Mouse (Mus musculus) neural tube, embryonic 11.5 days (tissue): ENCODE results near the gene Nubp2. TPM values are rescaled to one million over a fixed set of nuclear protein-coding genes. Genes with fewer than 3 reads are reported as not detected.

Source experiments
- ATAC-seq: fragments of 200-750 bp; cut with Nextera tagmentation; 2 replicates; pipeline ENCODE4 v1.8.0; 2017; ENCODE audit warnings: moderate number of reproducible peaks, mild to moderate bottlenecking, moderate TSS enrichment, moderate library complexity; ENCODE audit not compliant: insufficient read depth, low FRiP score, low TSS enrichment
- DNase-seq: peaks from one replicate; pipeline ENCODE4 v3.0.0-alpha.2; 2015; ENCODE audit warnings: low spot score
- H3K27ac ChIP-seq: fragments of 300-500 bp; sonication (generic); 2 replicates; pipeline ENCODE4 v1.5.1; 2014; ENCODE audit warnings: low read depth, mild to moderate bottlenecking, low read length
- H3K27me3 ChIP-seq: fragments of 300-500 bp; sonication (generic); 2 replicates; pipeline ENCODE4 v1.6.1; 2014; ENCODE audit warnings: mild to moderate bottlenecking, low read length, mixed read lengths; ENCODE audit not compliant: control insufficient read depth, insufficient read depth
- H3K36me3 ChIP-seq: fragments of 300-500 bp; sonication (generic); 2 replicates; pipeline ENCODE4 v1.6.1; 2014; ENCODE audit warnings: mild to moderate bottlenecking, low read length, moderate library complexity, mixed read lengths; ENCODE audit not compliant: control insufficient read depth, insufficient read depth
- H3K4me1 ChIP-seq: fragments of 300-500 bp; sonication (generic); 2 replicates; pipeline ENCODE4 v1.6.1; 2014; ENCODE audit warnings: low read length, mixed read lengths; ENCODE audit not compliant: control insufficient read depth, insufficient read depth
- H3K4me2 ChIP-seq: fragments of 300-500 bp; sonication (generic); 2 replicates; pipeline ENCODE4 v1.6.1; 2014; ENCODE audit warnings: low read depth, mild to moderate bottlenecking, moderate library complexity
- H3K4me3 ChIP-seq: fragments of 300-500 bp; sonication (generic); 2 replicates; pipeline ENCODE4 v1.5.1; 2014; ENCODE audit warnings: low read depth, low read length
- H3K9ac ChIP-seq: fragments of 300-500 bp; sonication (generic); 2 replicates; pipeline ENCODE4 v1.6.1; 2014; ENCODE audit warnings: mild to moderate bottlenecking, low read length
- H3K9me3 ChIP-seq: fragments of 300-500 bp; sonication (generic); 2 replicates; pipeline ENCODE4 v1.6.1; 2016; ENCODE audit warnings: low read length; ENCODE audit not compliant: control insufficient read depth
- WGBS: fragments of 180-500 bp; shearing (Covaris S2); extraction: QIAGEN DNeasy Blood & Tissue Kit; methylation state at CpG from one replicate; pipeline ENCODE4 v1.1.7; 2014; 5-methylcytosine and 5-hydroxymethylcytosine counted together
- polyA plus RNA-seq: library from polyadenylated mRNA; unstranded; fragments of >200 nt; fragmentation: Nextera tagmentation; extraction: Ambion mirVana; gene quantifications from 2 replicates; pipeline ENCODE4 v1.2.1, GENCODE M21; 2014

Gene Nubp2
- polyA plus RNA-seq, 1 experiment from 2014 or later: 88.8 TPM

DNA sequence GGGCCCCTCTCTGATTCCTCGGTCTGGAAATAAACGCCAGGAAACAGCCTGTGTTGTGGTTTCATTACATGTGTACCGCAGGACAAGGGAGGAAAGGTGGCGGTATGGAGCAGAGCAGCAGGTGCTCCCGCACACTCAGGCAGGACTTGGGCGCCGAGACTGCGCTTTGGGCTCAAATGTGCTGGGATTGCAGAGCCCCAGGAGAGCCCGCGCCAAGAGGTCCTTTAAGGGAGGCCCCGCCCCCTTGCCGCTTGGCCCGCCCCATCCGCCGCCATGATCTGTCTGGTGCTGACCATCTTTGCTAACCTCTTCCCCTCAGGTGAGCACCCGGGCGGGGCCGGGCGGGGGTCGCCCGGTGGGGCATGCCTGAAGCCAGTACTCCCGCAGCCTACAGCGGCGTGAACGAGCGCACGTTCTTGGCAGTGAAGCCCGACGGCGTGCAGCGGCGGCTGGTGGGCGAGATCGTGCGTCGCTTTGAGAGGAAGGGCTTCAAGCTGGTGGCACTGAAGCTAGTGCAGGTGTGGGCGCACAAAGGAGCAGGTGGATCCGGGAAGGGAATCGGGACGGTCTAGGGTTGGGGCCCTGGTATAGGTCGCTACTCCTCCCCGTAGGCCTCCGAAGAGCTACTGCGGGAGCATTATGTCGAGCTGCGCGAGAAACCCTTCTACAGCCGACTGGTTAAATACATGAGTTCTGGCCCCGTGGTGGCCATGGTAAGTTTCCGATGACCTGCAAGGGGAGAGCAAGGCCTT lies 10.3 kb upstream of the Nubp2 start, which contains the start of gene Nme3:
Gene Nme3 (plus strand): TSS at position 260 of the 752 bp plus-strand sequence.
- Histone ChIP-seq H3K4me2 (peak within 1 kb of the TSS; percentile 99), H3K36me3 (peaks cover 30% of the 10 kb centered on the region), H3K9ac (peak within 1 kb of the TSS; percentile 87), H3K4me1 (peaks cover 24% of the 10 kb centered on the region), H3K9me3 (no peaks in the 10 kb centered on the region), H3K4me3 (peak within 1 kb of the TSS; percentile 88), H3K27ac (peak within 1 kb of the TSS; percentile 63), H3K27me3 (no peaks in the 10 kb centered on the region)
- ATAC-seq (peak; percentile 65), DNase-seq (peak; percentile 80)
- 2% methylated on average over 50 of the region's 50 CpGs for WGBS

DNA sequence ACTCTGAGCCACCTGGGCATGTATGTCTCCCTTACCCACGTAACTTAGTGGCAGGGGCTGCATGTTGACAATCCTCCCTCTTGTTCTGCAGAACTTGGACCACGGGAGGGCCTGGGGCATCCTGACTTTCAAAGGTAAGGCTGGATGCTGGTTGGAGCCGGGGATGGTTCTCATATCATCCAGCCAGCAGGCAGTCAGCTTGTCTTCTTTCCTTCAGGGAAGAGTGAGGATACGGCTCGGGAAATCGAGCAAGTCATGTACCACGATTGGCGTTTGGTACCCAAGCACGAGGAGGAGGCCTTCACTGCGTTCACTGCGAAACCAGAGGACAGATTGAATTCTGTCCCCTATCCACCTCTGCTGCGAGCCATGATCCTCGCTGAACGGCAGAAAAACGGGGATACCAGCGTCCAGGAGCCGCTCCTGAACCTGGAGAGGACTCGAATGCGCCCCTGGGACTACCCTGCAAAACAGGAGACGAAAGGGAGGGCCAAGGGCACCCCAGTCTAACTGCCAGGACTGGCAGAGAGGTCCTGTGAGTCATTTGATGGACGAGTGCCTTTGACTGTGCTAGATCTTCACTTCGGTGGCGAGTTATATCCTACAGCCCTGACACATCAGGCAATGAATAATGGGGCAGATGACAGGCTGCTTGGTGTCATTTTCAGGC lies 9.6 kb upstream of the Nubp2 start:
- peak overlapping the region; percentile 88 for H3K4me3 ChIP-seq
- H3K9me3 ChIP-seq: no peaks in the 10 kb centered on the region
- H3K9ac ChIP-seq: peak overlapping the region; percentile 87
- H3K27me3 ChIP-seq: no peaks in the 10 kb centered on the region
- ATAC-seq (peak; percentile 5; the same call in 1 of the 2 replicates), DNase-seq (no peak)
- no peak overlapping the region for H3K27ac ChIP-seq
- peaks cover 24% of the 10 kb centered on the region for H3K4me1 ChIP-seq
- H3K4me2 ChIP-seq: peak overlapping the region; percentile 99
- 11% methylated on average over 23 of the region's 23 CpGs for WGBS
- peaks cover 27% of the 10 kb centered on the region for H3K36me3 ChIP-seq

DNA sequence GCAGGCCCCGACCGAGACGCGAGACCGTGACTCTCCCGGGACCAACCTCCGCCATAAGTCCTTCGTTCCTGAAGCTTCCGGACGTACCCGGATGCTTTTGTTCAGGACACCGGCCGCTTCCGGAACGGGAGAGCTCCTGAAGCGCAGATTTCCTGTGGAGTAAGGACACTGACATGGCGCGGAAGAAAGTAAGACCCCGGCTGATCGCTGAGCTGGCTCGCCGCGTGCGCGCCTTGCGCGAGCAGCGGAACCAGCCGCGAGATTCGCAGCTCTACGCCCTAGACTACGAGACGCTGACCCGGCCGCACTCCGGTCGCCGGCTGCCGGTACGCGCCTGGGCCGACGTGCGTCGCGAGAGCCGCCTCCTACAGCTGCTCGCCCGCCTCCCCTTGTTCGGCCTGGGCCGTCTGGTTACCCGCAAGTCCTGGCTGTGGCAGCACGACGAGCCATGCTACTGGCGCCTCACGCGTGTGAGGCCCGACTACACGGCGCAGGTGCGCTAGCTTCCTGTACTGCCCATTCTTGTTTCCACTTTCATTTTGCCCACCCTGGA lies 8.9 kb upstream of the Nubp2 start, which contains the start of the genes Eme2 and Mrps34:
Gene Eme2 (minus strand): TSS at position 93 of the 553 bp plus-strand sequence.
Gene Mrps34 (plus strand): TSS at position 122 of the 553 bp plus-strand sequence.
- peaks cover 25% of the 10 kb centered on the region for H3K36me3 ChIP-seq
- peak within 1 kb of the TSS; percentile 87 for H3K9ac ChIP-seq
- ATAC-seq (peak; percentile 49; the same call in 1 of the 2 replicates), DNase-seq (peak; percentile 90)
- WGBS: under 1% methylated on average over 62 of the region's 62 CpGs
- H3K4me1 ChIP-seq: peaks cover 24% of the 10 kb centered on the region
- peak within 1 kb of the TSS; percentile 99 for H3K4me2 ChIP-seq
- H3K27me3 ChIP-seq: no peaks in the 10 kb centered on the region
- no peaks in the 10 kb centered on the region for H3K9me3 ChIP-seq
- peak within 1 kb of the TSS; percentile 88 for H3K4me3 ChIP-seq
- peak within 1 kb of the TSS; percentile 67 for H3K27ac ChIP-seq

DNA sequence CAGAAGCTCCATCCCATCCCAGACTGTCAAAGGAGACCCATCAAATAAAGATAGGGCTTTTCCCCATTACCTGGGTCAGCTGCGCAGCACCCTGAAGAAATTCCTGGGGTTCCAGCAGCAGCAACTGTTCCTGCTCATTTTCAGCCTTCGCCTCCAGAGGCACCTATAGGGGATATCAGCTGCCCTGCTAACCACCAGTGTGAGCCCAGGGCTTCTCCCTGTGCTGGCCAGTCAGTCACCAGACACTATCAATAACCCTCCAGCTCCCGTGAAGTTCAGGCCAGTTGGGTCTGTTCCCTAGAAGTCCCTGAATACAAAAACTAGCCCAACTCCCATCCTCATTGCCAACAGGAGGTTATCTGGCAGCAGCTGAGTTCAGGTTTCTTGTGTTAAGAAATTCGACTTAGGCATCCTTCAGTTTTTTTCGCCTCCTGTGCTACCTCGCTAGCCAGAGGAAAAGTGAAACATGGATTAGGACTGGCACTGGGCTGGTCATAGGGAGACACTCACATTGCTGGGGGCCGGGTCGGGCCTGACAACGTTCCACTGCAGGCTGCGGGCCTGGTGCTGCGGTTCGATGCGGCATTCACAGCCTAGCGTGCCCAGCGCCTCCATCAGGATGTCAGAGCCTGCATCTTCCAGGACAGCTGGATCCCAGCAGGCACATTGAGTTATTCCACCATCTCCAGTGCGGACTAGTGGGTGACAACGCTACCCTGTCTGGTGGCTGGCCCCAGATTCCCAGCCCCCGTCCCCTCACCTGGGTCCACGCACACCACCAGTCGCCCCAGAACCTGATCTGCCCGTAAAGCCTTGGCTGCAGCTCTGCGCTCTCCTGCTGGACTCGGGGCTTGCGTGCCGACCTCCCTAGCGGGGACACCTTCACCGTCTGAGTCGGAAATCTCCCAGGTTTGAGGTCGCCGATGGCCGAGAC lies 8.2 kb upstream of the Nubp2 start:
- Histone ChIP-seq H3K4me3 (peak overlapping the region; percentile 88), H3K9ac (peak overlapping the region; percentile 87), H3K36me3 (peaks cover 21% of the 10 kb centered on the region), H3K4me2 (peak overlapping the region; percentile 99), H3K27ac (peak overlapping the region; percentile 67), H3K9me3 (no peaks in the 10 kb centered on the region), H3K4me1 (peaks cover 24% of the 10 kb centered on the region), H3K27me3 (no peaks in the 10 kb centered on the region)
- ATAC-seq (0 out of 2 replicates have a peak, but pooled peaks have one; percentile 6), DNase-seq (no peak)
- 11% methylated on average over 31 of the region's 31 CpGs for WGBS

DNA sequence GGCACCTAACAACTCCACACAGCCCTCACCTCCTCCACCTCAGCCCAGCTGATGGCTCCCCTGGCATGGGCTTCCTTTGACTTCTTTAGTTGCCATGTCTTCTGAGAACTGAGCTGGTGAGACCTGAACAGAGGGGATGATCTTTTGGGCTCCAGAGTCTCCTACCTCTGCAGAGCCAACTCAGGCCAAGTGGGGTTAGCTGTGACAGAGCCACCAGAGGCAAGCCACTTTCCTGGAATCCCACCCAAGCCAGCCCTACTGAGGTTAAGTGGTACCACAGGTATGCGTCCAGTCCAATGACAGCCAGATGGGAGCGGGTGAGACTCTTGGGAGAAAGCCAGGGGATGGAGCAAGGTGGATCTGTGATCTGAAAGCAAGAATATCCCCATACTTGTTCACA lies 7.1 kb upstream of the Nubp2 start:
- Histone ChIP-seq H3K36me3 (peaks cover 14% of the 10 kb centered on the region), H3K27me3 (no peaks in the 10 kb centered on the region), H3K9me3 (no peaks in the 10 kb centered on the region), H3K4me3 (no peak overlapping the region), H3K9ac (no peak overlapping the region), H3K4me2 (no peak overlapping the region), H3K4me1 (peaks cover 24% of the 10 kb centered on the region), H3K27ac (no peak overlapping the region)
- WGBS: 93% methylated on average over 2 of the region's 2 CpGs
- DNase-seq (no peak), ATAC-seq (no peak)

DNA sequence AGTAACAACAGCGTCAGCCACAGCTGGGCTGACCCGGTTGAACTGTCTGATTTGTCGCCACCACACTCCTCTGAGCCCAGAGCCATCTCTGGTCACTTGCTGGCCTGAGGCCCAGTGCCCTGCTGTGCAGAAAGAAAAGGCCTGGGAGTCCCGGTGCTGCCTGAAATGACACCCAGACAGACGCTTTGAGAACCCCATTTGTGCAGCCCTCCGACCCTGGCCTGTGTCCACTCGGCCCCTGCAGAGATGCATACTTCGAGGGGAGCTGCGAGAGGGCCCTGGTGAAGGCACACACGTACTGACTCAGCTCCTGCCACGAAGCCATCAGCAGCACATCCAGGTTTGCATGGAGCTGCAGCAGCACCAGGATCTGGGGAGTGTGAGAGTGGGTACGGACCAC lies 6.6 kb upstream of the Nubp2 start:
- Histone ChIP-seq H3K9me3 (no peaks in the 10 kb centered on the region), H3K4me1 (peaks cover 25% of the 10 kb centered on the region), H3K9ac (no peak overlapping the region), H3K4me3 (no peak overlapping the region), H3K27me3 (no peaks in the 10 kb centered on the region), H3K27ac (no peak overlapping the region), H3K36me3 (peaks cover 12% of the 10 kb centered on the region), H3K4me2 (no peak overlapping the region)
- DNase-seq (no peak), ATAC-seq (no peak)
- WGBS: 93% methylated on average over 12 of the region's 12 CpGs

DNA sequence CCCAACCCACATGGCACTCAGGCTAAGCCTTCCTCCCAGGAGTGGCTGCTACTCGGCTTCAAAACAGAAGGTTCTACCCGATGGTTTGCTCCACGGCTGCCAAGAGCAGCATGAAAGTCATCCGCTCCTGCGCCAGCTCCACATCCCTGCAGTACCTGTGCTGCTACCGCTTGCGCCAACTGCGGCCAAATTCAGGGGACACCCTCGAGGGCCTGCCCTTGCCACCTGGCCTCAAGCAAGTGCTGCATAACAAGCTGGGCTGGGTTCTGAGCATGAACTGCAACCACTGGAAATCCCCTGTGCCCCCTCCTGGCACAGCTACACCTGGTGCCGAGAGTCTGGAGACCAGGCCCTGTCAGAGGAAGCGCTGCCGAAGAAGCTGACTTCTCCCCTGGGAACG lies 5.2 kb upstream of the Nubp2 start:
- Histone ChIP-seq H3K4me1 (peaks cover 22% of the 10 kb centered on the region), H3K9ac (no peak overlapping the region), H3K27me3 (no peaks in the 10 kb centered on the region), H3K4me3 (no peak overlapping the region), H3K4me2 (no peak overlapping the region), H3K36me3 (peaks cover 10% of the 10 kb centered on the region), H3K27ac (no peak overlapping the region), H3K9me3 (no peaks in the 10 kb centered on the region)
- DNase-seq: no peak
- ATAC-seq: no peak
- 94% methylated on average over 12 of the region's 13 CpGs for WGBS
